Mouse (Mus musculus): ENCODE results near the gene Clock.

The Clock gene

DNA sequence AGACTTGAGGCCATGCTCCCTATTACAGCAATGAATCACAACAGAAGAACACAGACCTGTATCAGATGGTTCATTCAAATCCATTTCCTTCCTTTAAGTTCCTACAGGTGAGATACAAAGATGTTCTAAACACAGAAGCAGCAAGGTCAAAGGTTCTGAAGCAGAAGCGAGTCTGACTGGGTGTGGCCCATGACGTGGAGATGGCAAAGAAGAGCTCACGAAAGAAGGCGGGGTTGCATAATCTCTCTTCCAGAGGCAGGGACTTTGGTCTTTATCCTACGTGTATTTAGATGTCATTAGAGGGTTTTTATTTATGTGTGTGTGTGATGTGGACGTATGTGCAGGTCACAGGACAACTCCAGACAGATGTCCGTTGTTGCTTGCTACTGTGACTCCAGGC, 126.9 kb downstream of the Clock start:
- DNase-seq, result no peak

DNA sequence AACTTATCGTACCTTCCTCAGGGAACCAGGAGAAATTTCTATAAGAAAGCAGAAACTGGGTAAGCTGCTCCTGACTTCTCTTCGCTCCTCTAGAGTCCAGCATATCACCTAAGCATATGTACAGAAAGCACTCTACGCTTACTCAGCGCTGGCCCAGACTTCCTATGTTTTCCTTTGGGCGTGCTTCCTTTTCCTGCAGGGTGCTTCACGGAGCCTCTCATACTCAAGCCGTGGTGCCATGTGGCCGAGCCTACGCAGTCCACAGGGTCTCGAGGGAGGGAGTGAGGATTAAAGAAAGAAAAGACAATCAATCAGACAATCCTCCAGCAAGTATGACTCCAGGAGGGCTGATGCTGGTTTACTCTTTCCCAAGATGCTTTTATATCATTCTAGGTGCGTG, 127.8 kb downstream of the Clock start:
- no peak for DNase-seq

DNA sequence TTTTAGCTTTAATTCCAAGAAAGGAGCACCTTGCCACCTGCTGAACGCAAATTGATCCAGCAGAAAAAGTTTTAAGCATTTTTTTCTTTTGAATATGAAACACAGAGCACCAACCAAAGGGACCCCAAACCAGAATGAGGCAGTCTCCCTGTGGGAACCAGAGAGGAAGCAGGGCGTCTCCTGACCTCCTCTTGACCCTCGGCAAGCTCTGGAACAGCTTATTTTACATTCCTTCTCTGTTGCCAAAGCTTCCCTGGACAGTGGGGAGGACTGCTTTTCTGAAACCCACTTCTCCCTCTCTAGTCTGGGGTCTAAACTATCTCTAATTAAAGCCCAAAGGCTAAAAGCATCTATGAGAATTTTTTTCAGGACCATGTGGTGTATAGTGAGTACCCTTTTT, 128.2 kb downstream of the Clock start:
- DNase-seq, result no peak

DNA sequence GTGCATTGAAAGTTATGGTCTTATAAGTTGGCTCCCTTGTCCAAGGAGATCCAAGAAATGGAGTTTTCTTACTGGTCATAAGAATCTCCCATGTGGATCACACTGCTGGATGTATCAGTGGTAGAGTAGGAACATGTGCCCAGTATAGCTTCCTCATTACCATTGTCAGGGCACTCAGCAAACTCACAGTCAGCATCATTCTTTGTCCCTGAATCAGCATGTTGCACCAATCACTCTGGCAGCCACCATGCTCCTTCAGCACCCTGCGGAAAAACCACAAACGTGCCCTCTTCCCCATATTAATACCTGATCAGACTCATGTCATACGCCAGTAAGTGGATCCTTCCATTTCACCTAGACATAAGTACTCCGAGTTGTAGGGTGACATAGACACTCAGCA, 129.5 kb downstream of the Clock start:
- no peak for DNase-seq

DNA sequence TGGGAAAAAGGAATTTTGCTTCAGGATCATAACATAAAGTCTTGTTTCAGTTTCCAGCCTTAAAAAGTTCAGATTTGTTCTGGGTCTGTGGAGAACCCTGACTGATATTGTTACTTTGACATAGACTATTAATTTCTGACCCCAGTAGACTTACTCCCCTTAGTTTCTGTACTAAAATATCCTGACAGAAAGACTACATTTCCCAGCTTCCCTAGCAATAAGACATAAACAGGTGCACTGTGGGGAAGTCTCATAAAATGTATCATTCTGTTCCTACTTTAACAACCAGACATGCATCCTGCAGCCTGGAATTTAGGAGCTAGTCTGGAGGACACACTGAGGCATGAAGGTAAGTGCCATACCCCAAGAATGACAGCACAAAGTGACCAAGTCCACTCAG, 133.6 kb downstream of the Clock start:
- DNase-seq, result no peak

DNA sequence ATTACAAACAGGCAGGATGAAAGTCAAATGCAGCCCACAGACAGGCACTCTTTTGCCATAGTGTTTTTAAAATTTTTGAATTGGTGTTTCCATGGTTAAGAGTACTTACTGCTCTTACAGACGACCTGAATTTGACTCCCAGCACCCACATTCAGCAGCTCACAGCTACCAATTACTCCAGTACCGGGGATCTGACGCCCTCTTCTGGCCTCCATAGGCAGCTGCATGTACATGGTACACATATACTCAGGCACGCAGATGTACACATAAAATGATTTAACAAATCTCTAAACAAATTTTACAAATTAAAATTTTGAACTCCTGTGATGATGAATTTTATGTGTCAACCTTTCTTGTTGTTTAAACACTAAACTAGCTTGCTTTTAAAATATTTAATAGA, 134.1 kb downstream of the Clock start:
- DNase-seq, result no peak

DNA sequence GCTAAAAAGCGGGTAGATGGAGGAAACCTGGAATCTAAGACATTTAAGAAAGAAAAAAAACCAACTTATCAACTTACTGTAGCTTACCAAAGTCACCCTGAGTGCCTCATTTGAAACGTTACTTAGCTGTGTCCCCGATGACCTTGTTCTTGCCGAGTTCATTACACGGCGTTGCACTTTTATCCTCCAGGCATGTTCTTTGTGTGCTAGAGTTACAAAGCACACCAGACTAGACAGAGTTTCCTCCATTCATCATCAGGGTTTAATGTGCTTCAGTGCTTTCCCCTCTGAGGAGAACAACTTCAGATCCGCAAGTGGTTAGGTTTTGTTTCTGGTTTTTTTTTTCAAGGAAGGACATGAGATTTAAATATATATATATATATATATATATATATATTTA, 139.8 kb downstream of the Clock start:
- DNase-seq, result no peak

DNA sequence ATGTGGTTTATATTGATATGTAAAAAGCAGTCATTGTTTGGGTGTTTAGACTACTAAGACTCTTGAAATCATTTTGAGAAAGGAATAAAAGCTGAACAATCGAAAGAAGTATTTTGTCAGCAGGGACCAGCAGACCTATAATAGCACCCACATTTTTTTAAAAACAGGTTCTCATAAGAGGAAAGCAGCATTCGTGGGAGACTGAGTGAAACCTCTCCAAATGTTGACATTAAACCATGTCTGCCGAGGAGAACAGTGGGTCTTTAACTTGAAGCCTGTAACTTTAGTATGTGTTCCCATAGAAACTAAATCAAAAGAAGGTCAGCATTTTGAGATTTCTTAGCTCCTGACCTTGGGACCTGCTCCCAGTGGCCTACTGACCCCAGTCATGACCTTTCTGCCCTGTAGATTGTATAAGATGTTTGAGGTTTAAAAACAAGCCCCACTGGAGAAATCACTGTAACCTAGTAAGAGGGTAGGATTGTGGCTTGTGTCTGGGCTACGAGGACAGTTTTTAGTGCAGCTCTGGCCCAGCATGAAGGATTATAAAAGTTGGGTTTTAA, 140.7 kb downstream of the Clock start:
- DNase-seq, result no peak

DNA sequence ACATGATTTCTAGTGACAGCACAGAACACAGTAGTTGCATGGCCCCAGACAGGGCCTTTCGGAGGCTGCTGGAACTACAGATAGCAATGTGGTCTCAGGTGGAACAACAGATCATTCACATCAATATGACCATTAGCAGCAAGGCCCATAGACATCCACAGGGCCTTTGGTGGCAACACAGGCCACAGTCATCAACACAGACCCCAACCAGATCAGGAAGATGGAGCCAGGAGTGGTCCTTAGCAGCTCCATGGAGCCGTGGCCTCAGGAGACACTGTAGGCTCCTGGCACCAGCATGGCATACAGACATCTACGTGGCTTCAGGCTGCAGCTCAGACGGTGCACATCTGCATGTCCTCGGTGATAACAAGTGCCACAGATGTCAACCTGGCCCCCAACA, 141.7 kb downstream of the Clock start:
- DNase-seq, result no peak

DNA sequence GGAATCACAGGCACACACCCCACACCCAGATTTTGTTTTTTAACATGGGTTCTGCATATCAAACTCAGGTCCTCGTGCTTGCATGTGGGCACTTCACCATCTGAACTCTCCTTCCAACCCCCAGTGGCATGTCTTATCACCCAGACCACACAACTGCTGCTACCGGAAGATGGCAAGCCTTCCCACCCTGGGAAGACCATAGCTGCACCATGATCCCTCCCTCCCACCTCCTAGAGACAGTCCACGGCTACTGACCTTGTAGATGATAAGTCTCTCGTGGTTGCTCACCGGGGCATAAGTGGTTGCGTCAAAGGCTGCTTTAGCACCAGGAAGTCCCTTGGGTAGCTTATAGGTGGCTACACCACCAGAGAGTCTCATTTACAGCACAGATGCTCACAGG, 143.1 kb downstream of the Clock start:
- no peak for DNase-seq

DNA sequence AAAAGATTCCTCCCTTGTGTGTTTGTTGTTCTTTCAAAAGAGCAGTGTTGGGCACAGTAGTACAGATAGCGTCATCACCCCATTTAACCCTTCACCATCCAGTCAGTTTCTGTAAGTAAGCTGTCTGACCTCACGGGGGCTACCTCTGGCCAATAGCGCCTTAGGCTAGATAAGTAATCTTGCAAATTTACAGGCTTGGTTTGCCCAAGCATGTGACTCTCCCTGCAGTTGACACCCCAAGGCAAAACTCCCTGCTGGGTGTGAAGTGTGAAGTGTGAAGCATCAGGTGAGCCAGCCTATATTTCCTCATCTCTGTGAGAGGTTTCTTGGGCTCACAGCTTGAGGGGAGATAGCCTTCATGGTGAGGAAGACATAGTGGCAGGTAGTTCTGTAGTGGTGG, 144.5 kb downstream of the Clock start:
- DNase-seq, result no peak
